Mouse (Mus musculus) heart, embryonic 11.5 days (tissue): ENCODE data around the gene Kif5a. TPM values are rescaled to one million over a fixed set of nuclear protein-coding genes. Genes with fewer than 3 reads are reported as not detected.

Experiments
- ATAC-seq: fragments of 200-750 bp; cut with Nextera tagmentation; replicated peaks from 2 replicates; pipeline ENCODE4 v1.8.0; 2017; ENCODE audit warnings: moderate library complexity; ENCODE audit not compliant: insufficient number of reproducible peaks, low FRiP score, low TSS enrichment
- H3K27ac ChIP-seq: fragments of 300-500 bp; sonication (generic); 2 replicates; pipeline ENCODE4 v1.5.1; 2014; ENCODE audit warnings: mild to moderate bottlenecking, low read depth, low read length
- H3K27me3 ChIP-seq: fragments of 300-500 bp; sonication (generic); 2 replicates; pipeline ENCODE4 v1.6.1; 2014; ENCODE audit warnings: mild to moderate bottlenecking, low read length, mixed read lengths; ENCODE audit not compliant: control insufficient read depth, insufficient read depth
- H3K36me3 ChIP-seq: fragments of 300-500 bp; sonication (generic); 2 replicates; pipeline ENCODE4 v1.6.1; 2014; ENCODE audit warnings: mild to moderate bottlenecking, low read length, moderate library complexity, mixed read lengths; ENCODE audit not compliant: control insufficient read depth, insufficient read depth
- H3K4me1 ChIP-seq: fragments of 300-500 bp; sonication (generic); 2 replicates; pipeline ENCODE4 v1.6.1; 2014; ENCODE audit warnings: low read length; ENCODE audit not compliant: control insufficient read depth, insufficient read depth
- H3K4me2 ChIP-seq: fragments of 300-500 bp; sonication (generic); 2 replicates; pipeline ENCODE4 v1.6.1; 2014; ENCODE audit warnings: mild to moderate bottlenecking, moderate library complexity
- H3K4me3 ChIP-seq: fragments of 300-500 bp; sonication (generic); 2 replicates; pipeline ENCODE4 v1.5.1; 2014; ENCODE audit warnings: low read depth, low read length
- H3K9ac ChIP-seq: fragments of 300-500 bp; sonication (generic); 2 replicates; pipeline ENCODE4 v1.6.1; 2014; ENCODE audit warnings: mild to moderate bottlenecking, low read depth, low read length, moderate library complexity
- H3K9me3 ChIP-seq: fragments of 300-500 bp; sonication (generic); replicated peaks from 2 replicates; pipeline ENCODE4 v1.6.1; 2016; ENCODE audit warnings: low read length; ENCODE audit not compliant: control insufficient read depth
- WGBS: fragments of 180-500 bp; shearing (Covaris S2); extraction: QIAGEN DNeasy Blood & Tissue Kit; methylation state at CpG from one replicate; pipeline ENCODE4 v1.1.7; 2014; ENCODE audit not compliant: insufficient replicate concordance; 5-methylcytosine and 5-hydroxymethylcytosine counted together
- polyA plus RNA-seq: library from polyadenylated mRNA; unstranded; fragments of >200 nt; fragmentation: Nextera tagmentation; extraction: Ambion mirVana; gene quantifications from 2 replicates; pipeline ENCODE4 v1.2.1, GENCODE M21; 2014

The Kif5a gene
- polyA plus RNA-seq, 1 experiment from 2014 or later = 1.6 TPM

DNA sequence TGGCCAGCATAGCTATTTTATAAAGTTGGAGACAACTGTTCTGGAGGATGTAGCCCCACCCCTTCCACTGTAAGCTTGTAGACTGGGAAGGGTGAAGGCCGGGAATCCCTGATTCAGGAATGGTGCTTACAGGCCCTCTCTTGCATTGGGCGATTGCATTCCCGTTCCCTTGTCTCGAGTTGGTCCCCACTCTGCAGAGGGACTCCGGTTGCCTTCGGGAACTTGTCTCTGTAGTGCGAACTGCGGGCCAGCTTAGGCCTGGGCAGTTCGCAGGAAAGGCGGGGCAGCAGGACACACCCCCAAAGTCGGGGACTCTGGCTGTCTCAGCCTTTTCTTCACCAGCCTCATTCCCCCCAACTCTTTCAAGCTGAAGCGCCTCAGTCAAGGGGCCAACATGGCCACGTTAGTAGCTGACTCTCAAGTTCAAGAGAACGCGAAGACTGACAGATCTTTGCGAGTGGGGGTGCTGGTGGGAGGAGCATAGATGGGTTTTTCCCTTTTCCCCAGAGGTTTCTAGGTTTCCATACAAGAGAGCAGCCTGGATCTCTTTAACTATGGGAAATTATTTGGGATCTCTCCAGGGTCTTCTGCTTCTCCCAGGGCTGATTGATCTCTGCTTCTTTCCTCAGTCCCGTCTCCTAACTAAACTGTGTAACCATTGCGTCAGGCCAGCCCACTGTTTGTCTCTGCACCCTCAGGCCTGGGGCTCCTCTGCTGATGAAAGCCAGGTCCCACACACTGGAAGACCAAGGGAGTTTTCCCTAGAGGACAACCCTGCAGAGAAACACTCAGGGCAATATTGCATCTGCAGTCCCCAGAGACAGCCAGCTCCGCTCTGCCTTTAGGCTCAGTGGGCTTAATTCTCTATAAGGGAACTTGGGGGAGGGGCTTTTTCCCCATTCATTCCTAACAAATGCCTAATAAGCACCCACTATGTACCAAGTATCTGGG is 28.1 kb upstream of the Kif5a start:
- Histone ChIP-seq H3K27me3 (no peaks in the 10 kb centered on the region), H3K4me1 (peaks cover 44% of the 10 kb centered on the region)
- 2% methylated on average over 19 of the region's 19 CpGs for WGBS

GRCm38 (mm10) chr10:127290307-127290929 is 27.3 kb upstream of the Kif5a start:
- H3K27ac ChIP-seq = peak overlapping the region; percentile 98
- no peaks in the 10 kb centered on the region for H3K27me3 ChIP-seq
- H3K36me3 ChIP-seq = peaks cover 30% of the 10 kb centered on the region
- peak overlapping the region; percentile 84 for H3K4me3 ChIP-seq
- peak overlapping the region; percentile 88 for H3K9ac ChIP-seq
- H3K9me3 ChIP-seq = no peaks in the 10 kb centered on the region
- peak; percentile 88 for ATAC-seq
- H3K4me2 ChIP-seq = peak overlapping the region; percentile 93
- peaks cover 49% of the 10 kb centered on the region for H3K4me1 ChIP-seq
- WGBS = under 1% methylated on average over 45 of the region's 47 CpGs

More for the DNA sequence above, 28.1 kb upstream of the Kif5a start:
- Histone ChIP-seq H3K4me2 (peak overlapping the region; percentile 93), H3K9ac (peak overlapping the region; percentile 88), H3K9me3 (no peaks in the 10 kb centered on the region), H3K36me3 (peaks cover 31% of the 10 kb centered on the region), H3K27ac (peak overlapping the region; percentile 98), H3K4me3 (peak overlapping the region; percentile 84)
- ATAC-seq = peak; percentile 43; the same call in 1 of the 2 replicates

- H3K9me3 ChIP-seq = no peaks in the 10 kb centered on the region
- H3K27me3 ChIP-seq = no peaks in the 10 kb centered on the region
- H3K36me3 ChIP-seq = peaks cover 28% of the 10 kb centered on the region
- 1% methylated on average over 15 of the region's 15 CpGs for WGBS
- 0 out of 2 replicates have a peak, but pooled peaks have one; percentile 8 for ATAC-seq
- peak overlapping the region; percentile 98 for H3K27ac ChIP-seq
- H3K4me2 ChIP-seq = peak overlapping the region; percentile 93
- H3K9ac ChIP-seq = peak overlapping the region; percentile 87
- peak overlapping the region; percentile 84 for H3K4me3 ChIP-seq
- H3K4me1 ChIP-seq = peaks cover 49% of the 10 kb centered on the region
Measured at GRCm38 (mm10) chr10:127289573-127290191, 26.5 kb upstream of the Kif5a start.

DNA sequence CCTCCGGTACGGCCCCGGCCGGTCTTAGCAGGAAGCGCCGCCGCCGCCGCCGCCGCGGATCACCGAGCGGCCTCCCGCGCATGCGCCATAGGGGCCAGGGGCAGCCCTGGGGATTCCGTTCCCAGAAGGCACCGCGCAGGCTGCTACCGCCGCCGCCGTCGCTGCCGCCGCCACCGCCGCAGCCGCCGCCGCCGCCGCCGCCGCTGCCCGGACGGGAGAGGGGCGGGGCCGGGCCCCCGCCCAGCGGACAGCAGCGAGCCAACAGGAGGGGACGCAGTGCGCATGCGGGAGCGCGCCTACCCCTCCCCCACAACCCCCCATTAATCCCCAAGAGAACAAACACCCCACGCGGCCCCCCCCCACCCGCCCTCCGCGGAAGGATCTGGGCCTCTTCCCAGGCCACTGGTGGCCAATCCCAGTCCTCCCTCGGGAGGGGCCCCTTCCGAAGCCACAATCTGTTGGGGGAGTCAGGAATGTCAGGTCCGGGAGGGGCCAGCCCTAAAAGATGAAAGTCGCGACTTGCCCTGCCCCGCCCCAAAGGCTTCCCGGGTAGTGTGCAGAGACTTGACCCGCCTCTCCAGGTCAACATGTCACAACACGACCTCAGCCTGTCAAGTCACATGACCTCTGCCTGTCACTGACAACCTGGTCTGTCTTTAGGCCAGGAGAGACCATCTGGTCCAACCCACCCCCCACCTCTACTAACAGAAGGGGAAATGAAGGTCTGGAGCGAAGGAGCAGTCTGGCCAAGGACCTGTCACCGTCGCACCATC is 25.8 kb upstream of the Kif5a start, which contains the start of gene Mbd6:
Gene Mbd6 (minus strand): TSS at position 219 of the 773 bp plus-strand sequence.
- no peaks in the 10 kb centered on the region for H3K9me3 ChIP-seq
- peak within 1 kb of the TSS; percentile 87 for H3K9ac ChIP-seq
- peaks cover 49% of the 10 kb centered on the region for H3K4me1 ChIP-seq
- ATAC-seq = peak; percentile 53
- H3K4me3 ChIP-seq = peak within 1 kb of the TSS; percentile 84
- peak within 1 kb of the TSS; percentile 98 for H3K27ac ChIP-seq
- H3K27me3 ChIP-seq = no peaks in the 10 kb centered on the region
- H3K36me3 ChIP-seq = peaks cover 29% of the 10 kb centered on the region
- peak within 1 kb of the TSS; percentile 93 for H3K4me2 ChIP-seq
- 3% methylated on average over 32 of the region's 65 CpGs for WGBS

GRCm38 (mm10) chr10:127288328-127288799 is 25.2 kb upstream of the Kif5a start:
- no peaks in the 10 kb centered on the region for H3K27me3 ChIP-seq
- peak; percentile 24 for ATAC-seq
- peak overlapping the region; percentile 98 for H3K27ac ChIP-seq
- H3K9ac ChIP-seq = peak overlapping the region; percentile 87
- H3K36me3 ChIP-seq = peaks cover 31% of the 10 kb centered on the region
- under 1% methylated on average over 16 of the region's 28 CpGs for WGBS
- peaks cover 45% of the 10 kb centered on the region for H3K4me1 ChIP-seq
- H3K4me3 ChIP-seq = peak overlapping the region; percentile 84
- H3K4me2 ChIP-seq = peak overlapping the region; percentile 93
- H3K9me3 ChIP-seq = no peaks in the 10 kb centered on the region

DNA sequence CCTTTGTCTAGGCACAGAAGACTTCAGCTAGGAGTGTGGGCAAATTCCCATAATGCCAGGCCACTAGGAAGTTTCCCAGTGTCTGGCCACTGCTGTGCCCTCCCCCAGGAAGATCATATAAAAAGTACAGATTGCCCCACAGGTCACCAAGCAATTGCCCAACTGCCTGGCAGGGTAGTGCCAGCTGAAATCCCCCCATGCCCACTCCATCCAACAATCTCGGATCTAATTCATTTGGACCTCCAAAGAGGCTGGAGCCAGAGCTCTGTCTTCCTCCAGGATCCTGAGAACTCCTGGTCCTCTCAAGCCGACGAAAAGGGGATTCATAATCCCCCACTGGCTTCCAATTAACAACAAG is 24.8 kb upstream of the Kif5a start:
- Histone ChIP-seq H3K4me1 (peaks cover 41% of the 10 kb centered on the region), H3K4me2 (peak overlapping the region; percentile 93), H3K9ac (peak overlapping the region; percentile 87), H3K27ac (peak overlapping the region; percentile 98), H3K4me3 (peak overlapping the region; percentile 84), H3K9me3 (no peaks in the 10 kb centered on the region), H3K36me3 (peaks cover 35% of the 10 kb centered on the region), H3K27me3 (no peaks in the 10 kb centered on the region)
- no peak for ATAC-seq
- 0% methylated on average over 3 of the region's 3 CpGs for WGBS

DNA sequence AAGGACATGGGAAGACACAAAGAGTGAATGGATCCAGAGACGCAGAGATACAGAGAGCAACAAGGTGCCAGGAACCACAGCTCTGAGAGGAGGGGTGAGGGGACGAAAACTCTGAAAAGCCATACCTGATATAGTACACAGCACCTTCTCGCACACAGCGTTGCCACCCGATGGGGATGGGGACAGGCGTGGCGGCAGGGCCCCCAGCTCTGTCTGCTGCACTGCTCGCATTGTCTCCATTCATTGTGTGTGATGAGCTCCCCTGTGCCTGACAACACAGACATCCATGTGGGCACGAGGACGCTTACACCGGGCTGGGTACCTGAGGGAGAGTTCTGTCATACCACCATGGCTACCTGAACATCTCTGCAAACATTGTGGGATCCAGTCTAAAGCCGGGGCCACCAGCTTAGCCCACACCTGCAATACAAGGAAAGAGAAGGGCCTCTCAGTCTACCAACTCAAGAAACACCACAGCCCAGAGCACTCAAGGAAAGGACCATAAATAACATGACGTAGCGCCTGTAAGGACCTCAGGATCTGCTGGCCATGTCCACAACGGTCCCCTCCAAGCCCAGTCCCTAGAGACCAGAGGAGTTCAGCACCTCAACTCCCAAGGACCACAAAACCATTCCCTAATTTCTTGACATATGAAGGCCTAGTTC is 24.3 kb upstream of the Kif5a start:
- peak overlapping the region; percentile 98 for H3K27ac ChIP-seq
- peak overlapping the region; percentile 93 for H3K4me2 ChIP-seq
- H3K27me3 ChIP-seq = no peaks in the 10 kb centered on the region
- 75% methylated on average over 15 of the region's 15 CpGs for WGBS
- no peak for ATAC-seq
- H3K9me3 ChIP-seq = no peaks in the 10 kb centered on the region
- peak overlapping the region; percentile 87 for H3K9ac ChIP-seq
- H3K4me1 ChIP-seq = peaks cover 36% of the 10 kb centered on the region
- H3K36me3 ChIP-seq = peaks cover 38% of the 10 kb centered on the region
- peak overlapping the region; percentile 84 for H3K4me3 ChIP-seq
